Mouse (Mus musculus) ES-E14 (cell line): Measurements from ENCODE around the gene Sympk. TPM values are rescaled to one million over a fixed set of nuclear protein-coding genes. Genes with fewer than 3 reads are reported as not detected.
A peak's percentile ranks its signal among the peaks of the same experiment; 100 is the strongest.

Source experiments
- DNase-seq: peaks from one replicate; pipeline ENCODE4 v3.0.0-alpha.2; 2013; ENCODE audit warnings: low read depth, low spot score
- H3K27ac ChIP-seq: 2 replicates; pipeline ENCODE4 v1.5.1; 2012; ENCODE audit warnings: low read depth, mild to moderate bottlenecking, low read length, moderate library complexity, mixed read lengths; ENCODE audit not compliant: poor library complexity, insufficient read depth, severe bottlenecking
- H3K36me3 ChIP-seq: 2 replicates; pipeline ENCODE4 v1.6.1; 2012; ENCODE audit warnings: mild to moderate bottlenecking, low read length, moderate library complexity, mixed read lengths; ENCODE audit not compliant: control insufficient read depth, poor library complexity, insufficient read depth, severe bottlenecking
- H3K4me1 ChIP-seq, 2 experiments: fragments of 150-350 bp in 1 of 2; sonication (generic) in 1 of 2; 2 replicates each; pipeline ENCODE4 v1.6.1; 2012; ENCODE audit warnings: low read length in 2 of 2, mild to moderate bottlenecking in 1 of 2, mixed read lengths in 1 of 2; ENCODE audit not compliant: control insufficient read depth in 2 of 2, insufficient read depth in 2 of 2, poor library complexity in 1 of 2
- H3K4me3 ChIP-seq, 2 experiments: fragments of 150-350 bp in 1 of 2; sonication (generic) in 1 of 2; 2 replicates each; pipeline ENCODE4 v1.5.1; 2012; ENCODE audit warnings: low read length in 2 of 2, low read depth in 1 of 2, mild to moderate bottlenecking in 1 of 2, mixed read lengths in 1 of 2; ENCODE audit not compliant: insufficient read depth in 1 of 2, poor library complexity in 1 of 2, severe bottlenecking in 1 of 2
- H3K9ac ChIP-seq: 2 replicates; pipeline ENCODE4 v1.6.1; 2012; ENCODE audit warnings: low read depth, mild to moderate bottlenecking, low read length, mixed read lengths; ENCODE audit not compliant: poor library complexity, insufficient read depth, severe bottlenecking
- H3K9me3 ChIP-seq: fragments of 150-350 bp; sonication (generic); 2 replicates; pipeline ENCODE4 v1.6.1; 2012; ENCODE audit warnings: low read depth, mild to moderate bottlenecking, low read length; ENCODE audit not compliant: control insufficient read depth, insufficient read depth
- CHD2 ChIP-seq: IDR thresholded peaks from 2 replicates; pipeline ENCODE4 v1.6.1; 2014; ENCODE audit warnings: mild to moderate bottlenecking, low read depth, low read length, inconsistent platforms
- HCFC1 ChIP-seq: IDR thresholded peaks from 2 replicates; pipeline ENCODE4 v1.6.1; 2012; ENCODE audit warnings: low read length, inconsistent platforms, borderline replicate concordance; ENCODE audit not compliant: insufficient read depth
- MAFK ChIP-seq: IDR thresholded peaks from 2 replicates; pipeline ENCODE4 v1.6.1; 2014; ENCODE audit warnings: mild to moderate bottlenecking, low read depth, low read length, inconsistent platforms; ENCODE audit not compliant: insufficient read depth
- ZC3H11A ChIP-seq: IDR thresholded peaks from 2 replicates; pipeline ENCODE4 v1.6.1; 2012; ENCODE audit warnings: low read depth, mild to moderate bottlenecking, inconsistent platforms, low read length, borderline replicate concordance
- ZNF384 ChIP-seq: IDR thresholded peaks from 2 replicates; pipeline ENCODE4 v1.6.1; 2012; ENCODE audit warnings: low read depth, low read length, inconsistent platforms
- in situ Hi-C, 2 experiments: fragments of 600-800 bp; cut with MboI; formaldehyde crosslinking; loops; one replicate each; pipeline ENCODE4 v1.15.1; 2025; ENCODE audit warnings: low sequenced_read_pairs in 2 of 2, inconsistent platforms in 1 of 2; ENCODE audit not compliant: unreplicated experiment in 2 of 2
- total RNA-seq: library from RNA; depleted of rRNA; stranded (reverse); fragments of 300-350 nt; gene quantifications from 2 replicates; pipeline ENCODE4 v1.2.3, GENCODE M21; 2012; rRNA removed

Sympk gene
- total RNA-seq: 91.5 and 105 TPM in 2 replicates

DNA sequence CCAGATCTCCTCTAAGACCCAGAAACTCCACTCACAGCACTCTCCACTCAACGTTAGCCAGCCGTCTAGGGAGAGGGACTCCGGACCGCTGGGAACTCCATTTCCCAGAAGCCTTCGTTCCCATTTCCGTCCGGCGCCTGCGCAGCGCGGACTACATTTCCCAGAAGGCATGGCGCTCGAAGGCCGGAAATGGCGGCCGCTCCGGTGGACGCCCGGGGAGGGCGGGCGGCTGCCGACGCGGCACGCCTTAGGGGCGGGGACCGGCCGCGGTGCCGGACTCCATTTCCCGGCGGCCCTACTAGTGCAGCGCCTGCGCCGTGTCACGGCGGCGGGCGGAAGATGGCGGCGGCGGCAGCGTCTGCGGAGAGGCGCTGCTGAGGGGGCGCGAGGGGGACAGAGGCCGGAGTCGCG is at the start of gene Sympk:
Sympk (plus strand) TSS at position 282 of the 411 bp plus-strand sequence.
- peaks cover 6% of the 10 kb centered on the region; the same call in 1 of the 2 replicates for H3K36me3 ChIP-seq
- peaks cover 1 to 14% of the 10 kb centered on the region in 2 experiments; a peak in 2 of 4 replicates for H3K4me1 ChIP-seq
- H3K9me3 ChIP-seq: no peaks in the 10 kb centered on the region
- TF ChIP-seq CHD2 (no peak), ZNF384 (no peak), HCFC1 (peak; percentile 97), ZC3H11A (no peak), MAFK (no peak)
- H3K9ac ChIP-seq: peak within 1 kb of the TSS; percentile 93
- H3K27ac ChIP-seq: peak within 1 kb of the TSS; percentile 52
- peak; percentile 88 for DNase-seq
- H3K4me3 ChIP-seq: peak within 1 kb of the TSS; percentile 87 to 96
- in situ Hi-C loops: no loop called here

DNA sequence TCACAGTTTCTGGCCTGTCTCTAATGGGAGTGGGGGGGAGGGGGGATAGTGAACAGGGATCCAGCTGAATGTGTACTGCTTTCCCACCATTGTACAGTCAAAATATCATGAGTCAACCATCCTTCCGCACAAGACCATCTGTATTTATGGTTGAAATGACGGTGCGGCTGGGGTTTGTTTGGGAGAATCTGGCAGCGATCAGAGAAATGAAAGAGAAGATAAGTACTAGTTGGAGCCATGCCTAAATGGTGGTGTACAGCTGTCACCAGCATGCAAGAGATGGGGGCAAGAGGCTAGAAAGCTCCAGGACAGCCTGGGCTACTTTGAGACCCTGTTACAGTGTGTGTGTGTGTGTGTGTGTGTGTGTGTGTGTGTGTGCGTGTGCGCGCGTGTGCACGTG is 45.8 kb upstream of the Sympk start:
- no peaks in the 10 kb centered on the region for H3K36me3 ChIP-seq
- H3K27ac ChIP-seq: no peak overlapping the region
- no peak for DNase-seq
- no peak overlapping the region for H3K9ac ChIP-seq
- H3K9me3 ChIP-seq: no peaks in the 10 kb centered on the region
- no peak overlapping the region for H3K4me3 ChIP-seq
- no peaks in the 10 kb centered on the region for H3K4me1 ChIP-seq
- TF ChIP-seq HCFC1 (no peak), MAFK (no peak), ZC3H11A (no peak), CHD2 (no peak), ZNF384 (no peak)
- in situ Hi-C loops: no loop called here

DNA sequence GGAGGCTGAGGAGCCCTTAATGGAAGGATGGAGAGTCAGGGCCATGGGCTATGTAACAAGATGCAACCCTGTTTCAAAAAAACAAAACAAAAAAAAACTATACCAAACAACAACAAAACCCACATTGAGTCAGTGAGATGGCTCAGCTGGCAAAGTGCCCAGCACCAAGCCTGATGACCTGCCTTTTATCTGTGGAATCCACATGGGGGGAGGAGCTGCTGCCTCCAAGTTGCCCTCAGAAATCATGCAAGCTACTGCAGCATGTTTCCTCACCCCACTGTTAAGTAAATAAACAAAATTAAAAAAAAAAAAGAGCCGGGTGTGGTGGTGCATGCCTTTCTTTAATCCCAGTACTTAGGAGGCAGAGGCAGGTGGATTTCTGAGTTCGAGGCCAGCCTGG is 37.7 kb upstream of the Sympk start:
- no peak overlapping the region for H3K4me3 ChIP-seq
- TF ChIP-seq ZC3H11A (no peak), ZNF384 (no peak), HCFC1 (no peak), CHD2 (no peak), MAFK (no peak)
- H3K4me1 ChIP-seq: peaks cover 0 to under 1% of the 10 kb centered on the region in 2 experiments; a peak in 1 of 4 replicates
- in situ Hi-C loops: no loop called here
- DNase-seq: no peak
- H3K36me3 ChIP-seq: no peaks in the 10 kb centered on the region
- H3K9ac ChIP-seq: no peak overlapping the region
- no peak overlapping the region for H3K27ac ChIP-seq
- no peaks in the 10 kb centered on the region for H3K9me3 ChIP-seq

DNA sequence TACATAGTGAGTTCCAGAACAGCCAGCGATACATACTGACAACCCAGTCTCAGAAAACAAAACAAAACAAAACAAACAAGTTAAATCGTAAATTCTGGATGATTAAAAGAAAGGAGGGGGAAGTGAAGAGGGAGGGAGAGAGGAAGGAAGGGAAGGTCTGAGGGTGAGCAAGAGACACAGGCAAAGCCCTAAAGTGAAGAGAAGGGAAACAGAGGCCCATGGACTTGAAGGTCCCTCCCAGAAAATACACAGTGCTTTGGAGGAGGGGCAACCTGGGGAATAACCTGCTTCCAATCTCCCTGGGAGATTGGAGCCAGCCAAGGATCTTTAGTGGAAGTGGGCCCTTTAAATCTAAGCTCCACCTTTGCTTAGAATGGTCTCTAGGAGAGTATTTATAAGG is 37.1 kb upstream of the Sympk start, which contains the start of gene Nanos2:
Nanos2 (plus strand) TSS at position 301 of the 400 bp plus-strand sequence.
- Histone ChIP-seq H3K36me3 (no peaks in the 10 kb centered on the region), H3K9ac (no peak within 1 kb of the TSS), H3K4me1 (peaks cover 0 to 3% of the 10 kb centered on the region in 2 experiments; a peak in 1 of 4 replicates), H3K9me3 (no peaks in the 10 kb centered on the region), H3K4me3 (no peak within 1 kb of the TSS), H3K27ac (no peak within 1 kb of the TSS)
- TF ChIP-seq CHD2 (no peak), ZNF384 (no peak), ZC3H11A (no peak)
- in situ Hi-C loops: no loop called here
- DNase-seq: no peak

DNA sequence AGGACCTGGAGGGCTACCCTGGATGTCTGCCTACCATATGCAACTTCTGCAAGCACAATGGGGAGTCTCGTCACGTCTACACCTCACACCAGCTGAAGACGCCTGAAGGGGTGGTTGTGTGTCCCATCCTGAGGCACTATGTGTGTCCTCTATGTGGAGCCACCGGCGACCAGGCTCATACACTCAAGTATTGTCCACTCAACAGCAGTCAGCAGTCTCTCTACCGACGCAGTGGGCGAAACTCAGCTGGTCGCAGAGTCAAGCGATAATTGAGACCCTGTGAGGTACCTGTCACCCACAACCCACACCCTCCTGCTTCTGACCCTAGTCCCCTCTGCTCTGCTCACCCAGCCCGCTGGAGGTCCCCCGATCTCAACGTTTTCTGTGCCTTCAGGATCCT is 36.4 kb upstream of the Sympk start:
- TF ChIP-seq MAFK (no peak), HCFC1 (no peak), ZNF384 (no peak), ZC3H11A (no peak), CHD2 (no peak)
- Histone ChIP-seq H3K4me3 (no peak overlapping the region), H3K4me1 (peaks cover 0 to 3% of the 10 kb centered on the region in 2 experiments; a peak in 1 of 4 replicates), H3K9me3 (no peaks in the 10 kb centered on the region), H3K27ac (no peak overlapping the region), H3K36me3 (no peaks in the 10 kb centered on the region), H3K9ac (no peak overlapping the region)
- DNase-seq: no peak
- in situ Hi-C loops: no loop called here
